Mouse (Mus musculus) forebrain, embryonic 13.5 days (tissue): ENCODE data around the gene Hist2h3c1. TPM values are rescaled to one million over a fixed set of nuclear protein-coding genes. Genes with fewer than 3 reads are reported as not detected.

Source experiments
- ATAC-seq: fragments of 200-750 bp; cut with Nextera tagmentation; 2 replicates; pipeline ENCODE4 v1.8.0; 2017
- H3K27ac ChIP-seq: fragments of 300-500 bp; sonication (generic); 2 replicates; pipeline ENCODE4 v1.5.1; 2015; ENCODE audit warnings: inconsistent platforms, mild to moderate bottlenecking, moderate library complexity
- H3K27me3 ChIP-seq: fragments of 300-500 bp; sonication (generic); 2 replicates; pipeline ENCODE4 v1.6.1; 2015; ENCODE audit warnings: mild to moderate bottlenecking, inconsistent platforms
- H3K36me3 ChIP-seq: fragments of 300-500 bp; sonication (generic); 2 replicates; pipeline ENCODE4 v1.6.1; 2015; ENCODE audit warnings: mild to moderate bottlenecking, inconsistent platforms; ENCODE audit not compliant: poor library complexity, severe bottlenecking
- H3K4me1 ChIP-seq: fragments of 300-500 bp; sonication (generic); 2 replicates; pipeline ENCODE4 v1.6.1; 2015; ENCODE audit warnings: inconsistent platforms
- H3K4me2 ChIP-seq: fragments of 300-500 bp; sonication (generic); 2 replicates; pipeline ENCODE4 v1.6.1; 2015; ENCODE audit warnings: inconsistent platforms, mild to moderate bottlenecking, moderate library complexity
- H3K4me3 ChIP-seq: fragments of 300-500 bp; sonication (generic); 2 replicates; pipeline ENCODE4 v1.5.1; 2015; ENCODE audit warnings: mild to moderate bottlenecking, inconsistent platforms
- H3K9ac ChIP-seq: fragments of 300-500 bp; sonication (generic); 2 replicates; pipeline ENCODE4 v1.6.1; 2015; ENCODE audit warnings: mild to moderate bottlenecking, inconsistent platforms
- H3K9me3 ChIP-seq: fragments of 300-500 bp; sonication (generic); replicated peaks from 2 replicates; pipeline ENCODE4 v1.6.1; 2016; ENCODE audit warnings: inconsistent platforms
- WGBS: fragments of 180-500 bp; shearing (Covaris S2); methylation state at CpG from one replicate; pipeline ENCODE4 v1.1.7; 2015; 5-methylcytosine and 5-hydroxymethylcytosine counted together
- polyA plus RNA-seq: library from polyadenylated mRNA; unstranded; fragments of >200 nt; fragmentation: Nextera tagmentation; extraction: Ambion mirVana; gene quantifications from 2 replicates; pipeline ENCODE4 v1.2.1, GENCODE M21; 2015

The Hist2h3c1 gene
- polyA plus RNA-seq, 1 experiment from 2014 or later: 0.93 TPM

GRCm38 (mm10) chr3:96221640-96222038, 24.8 kb upstream of the Hist2h3c1 start:
- Histone ChIP-seq H3K9me3 (no peaks in the 10 kb centered on the region), H3K27me3 (no peaks in the 10 kb centered on the region), H3K36me3 (no peaks in the 10 kb centered on the region), H3K4me3 (peak overlapping the region; percentile 61), H3K9ac (peak overlapping the region; percentile 88), H3K4me2 (peak overlapping the region; percentile 87), H3K27ac (peak overlapping the region; percentile 98), H3K4me1 (peaks cover 55% of the 10 kb centered on the region)
- no peak for ATAC-seq
- WGBS: 9% methylated on average over 9 of the region's 9 CpGs

- Histone ChIP-seq H3K36me3 (no peaks in the 10 kb centered on the region), H3K27me3 (no peaks in the 10 kb centered on the region), H3K4me1 (peaks cover 55% of the 10 kb centered on the region), H3K9me3 (no peaks in the 10 kb centered on the region), H3K27ac (no peak overlapping the region), H3K4me2 (peak overlapping the region; percentile 87), H3K9ac (peak overlapping the region; percentile 88), H3K4me3 (0 out of 2 replicates have a peak overlapping the region, but pooled peaks have one; percentile 61)
- ATAC-seq: no peak
- 83% methylated on average over 4 of the region's 4 CpGs for WGBS
Observed at GRCm38 (mm10) chr3:96222774-96223173, 23.7 kb upstream of the Hist2h3c1 start.

- Histone ChIP-seq H3K36me3 (no peaks in the 10 kb centered on the region), H3K27me3 (no peaks in the 10 kb centered on the region), H3K27ac (no peak overlapping the region), H3K9me3 (no peaks in the 10 kb centered on the region), H3K4me2 (peak overlapping the region; percentile 7; the same call in 1 of the 2 replicates), H3K9ac (peak overlapping the region; percentile 40; the same call in 1 of the 2 replicates), H3K4me1 (peaks cover 48% of the 10 kb centered on the region), H3K4me3 (no peak overlapping the region)
- ATAC-seq: no peak
- 8% methylated on average over 2 of the region's 2 CpGs for WGBS
Observed at GRCm38 (mm10) chr3:96225421-96225820, 21.1 kb upstream of the Hist2h3c1 start.

- H3K4me1 ChIP-seq: peaks cover 38% of the 10 kb centered on the region
- no peak for ATAC-seq
- no peaks in the 10 kb centered on the region for H3K9me3 ChIP-seq
- 0 out of 2 replicates have a peak overlapping the region, but pooled peaks have one; percentile 0 for H3K9ac ChIP-seq
- no peak overlapping the region for H3K4me2 ChIP-seq
- WGBS: 77% methylated on average over 8 of the region's 8 CpGs
- no peaks in the 10 kb centered on the region for H3K27me3 ChIP-seq
- no peak overlapping the region for H3K4me3 ChIP-seq
- H3K36me3 ChIP-seq: no peaks in the 10 kb centered on the region
- no peak overlapping the region for H3K27ac ChIP-seq
Observed at GRCm38 (mm10) chr3:96226695-96227648, 19.5 kb upstream of the Hist2h3c1 start.

GRCm38 (mm10) chr3:96228828-96229227, 17.7 kb upstream of the Hist2h3c1 start:
- no peaks in the 10 kb centered on the region for H3K36me3 ChIP-seq
- no peak overlapping the region for H3K27ac ChIP-seq
- no peak for ATAC-seq
- no peaks in the 10 kb centered on the region for H3K9me3 ChIP-seq
- no peak overlapping the region for H3K4me3 ChIP-seq
- no peak overlapping the region for H3K9ac ChIP-seq
- no peak overlapping the region for H3K4me2 ChIP-seq
- H3K4me1 ChIP-seq: peaks cover 20% of the 10 kb centered on the region
- H3K27me3 ChIP-seq: no peaks in the 10 kb centered on the region
- WGBS: 77% methylated on average over 2 of the region's 2 CpGs

- 89% methylated on average over 2 of the region's 2 CpGs for WGBS
- Histone ChIP-seq H3K9ac (no peak overlapping the region), H3K36me3 (no peaks in the 10 kb centered on the region), H3K27me3 (no peaks in the 10 kb centered on the region), H3K27ac (no peak overlapping the region), H3K4me2 (no peak overlapping the region), H3K9me3 (no peaks in the 10 kb centered on the region), H3K4me1 (peaks cover 6% of the 10 kb centered on the region), H3K4me3 (no peak overlapping the region)
- ATAC-seq: no peak
Observed at GRCm38 (mm10) chr3:96230404-96230803, 16.1 kb upstream of the Hist2h3c1 start.

- no peak for ATAC-seq
- H3K27ac ChIP-seq: no peak overlapping the region
- WGBS: 82% methylated on average over 4 of the region's 4 CpGs
- H3K4me3 ChIP-seq: no peak overlapping the region
- no peaks in the 10 kb centered on the region for H3K27me3 ChIP-seq
- H3K4me1 ChIP-seq: no peaks in the 10 kb centered on the region
- H3K9me3 ChIP-seq: no peaks in the 10 kb centered on the region
- H3K36me3 ChIP-seq: no peaks in the 10 kb centered on the region
- no peak overlapping the region for H3K4me2 ChIP-seq
- H3K9ac ChIP-seq: no peak overlapping the region
Observed at GRCm38 (mm10) chr3:96230910-96231757, 15.4 kb upstream of the Hist2h3c1 start.

- Histone ChIP-seq H3K9ac (no peak overlapping the region), H3K9me3 (no peaks in the 10 kb centered on the region), H3K4me3 (no peak overlapping the region), H3K27me3 (no peaks in the 10 kb centered on the region), H3K27ac (no peak overlapping the region), H3K4me2 (no peak overlapping the region), H3K4me1 (peaks cover 4% of the 10 kb centered on the region), H3K36me3 (no peaks in the 10 kb centered on the region)
- WGBS: 62% methylated on average over 2 of the region's 2 CpGs
- no peak for ATAC-seq
Observed at GRCm38 (mm10) chr3:96231758-96232120, 14.7 kb upstream of the Hist2h3c1 start.

GRCm38 (mm10) chr3:96234914-96235313, 11.6 kb upstream of the Hist2h3c1 start:
- Histone ChIP-seq H3K9me3 (no peaks in the 10 kb centered on the region), H3K27ac (no peak overlapping the region), H3K9ac (no peak overlapping the region), H3K36me3 (no peaks in the 10 kb centered on the region), H3K4me3 (no peak overlapping the region), H3K27me3 (no peaks in the 10 kb centered on the region), H3K4me1 (peaks cover 19% of the 10 kb centered on the region), H3K4me2 (no peak overlapping the region)
- WGBS: 85% methylated on average over 2 of the region's 2 CpGs
- no peak for ATAC-seq

GRCm38 (mm10) chr3:96235836-96236235, 10.6 kb upstream of the Hist2h3c1 start:
- WGBS: 73% methylated on average over 3 of the region's 3 CpGs
- no peak overlapping the region for H3K4me2 ChIP-seq
- H3K27me3 ChIP-seq: no peaks in the 10 kb centered on the region
- H3K27ac ChIP-seq: no peak overlapping the region
- no peaks in the 10 kb centered on the region for H3K9me3 ChIP-seq
- peaks cover 22% of the 10 kb centered on the region for H3K4me1 ChIP-seq
- no peak overlapping the region for H3K9ac ChIP-seq
- H3K36me3 ChIP-seq: no peaks in the 10 kb centered on the region
- H3K4me3 ChIP-seq: no peak overlapping the region
- ATAC-seq: no peak

- Histone ChIP-seq H3K4me1 (peaks cover 27% of the 10 kb centered on the region), H3K9ac (peak overlapping the region; percentile 78), H3K27me3 (no peaks in the 10 kb centered on the region), H3K36me3 (no peaks in the 10 kb centered on the region), H3K4me3 (peak overlapping the region; percentile 48), H3K4me2 (peak overlapping the region; percentile 64), H3K9me3 (no peaks in the 10 kb centered on the region), H3K27ac (peak overlapping the region; percentile 81; the same call in 1 of the 2 replicates)
- no peak for ATAC-seq
- 81% methylated on average over 4 of the region's 4 CpGs for WGBS
Observed at GRCm38 (mm10) chr3:96236834-96237334, 9.6 kb upstream of the Hist2h3c1 start.
